Mouse (Mus musculus) ES-Bruce4 (cell line): ENCODE data around the gene Chsy1.

ENCODE experiments used
- CTCF ChIP-seq: IDR thresholded peaks from one replicate; pipeline ENCODE4 v1.8.1; 2011; ENCODE audit warnings: low read depth, low read length
- EP300 ChIP-seq: IDR thresholded peaks from 2 replicates; pipeline ENCODE4 v1.6.1; 2011; ENCODE audit warnings: low read depth, low read length; ENCODE audit not compliant: insufficient read depth

DNA sequence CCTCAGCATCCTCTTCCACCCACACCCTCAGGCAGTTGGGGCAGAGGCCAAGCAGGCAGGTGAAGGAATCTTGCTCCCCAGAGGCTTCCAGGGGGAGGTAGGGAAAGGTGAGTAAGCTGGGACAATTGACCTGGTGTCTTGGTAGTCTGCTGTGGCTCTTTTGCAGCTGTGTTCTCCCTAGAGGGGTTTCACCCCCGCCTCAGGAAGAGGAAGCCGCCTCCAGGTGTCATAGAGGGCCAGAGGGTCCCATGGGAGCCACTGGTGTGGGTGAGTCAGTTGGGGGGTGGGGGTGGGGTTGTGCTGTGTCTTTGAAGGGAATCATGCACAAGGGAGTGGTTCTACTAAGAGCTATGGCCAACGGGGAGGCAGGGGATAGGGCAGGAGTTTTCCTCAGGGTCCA is 85.2 kb downstream of the Chsy1 start:
- TF ChIP-seq CTCF (no peak), EP300 (no peak)
